ENCODE assay signal across 10 mouse cellular contexts in genomic region chr11:4276411-4276861, GRCm38 (mm10). TPM values are rescaled to one million over a fixed set of nuclear protein-coding genes. Genes with fewer than 3 reads are reported as not detected.
DNase-seq lines count a peak whose midpoint lies in the region; ATAC-seq and TF ChIP-seq lines count a peak whose summit lies in the region.
"Had no signal": no experiment of that assay in that cellular context is flagged by ENCODE, and none has a peak within 500 bp of the region (broad histone marks: within the 10 kb centered on the region; RNA-seq: fewer than 3 reads in every experiment).

No protein-coding gene starts in this region.

- H3K27ac ChIP-seq in kidney, embryonic 14.5 days (ENCODE audit: low read depth, low read length) = no peak overlapping the region
- no peak overlapping the region for H3K27ac ChIP-seq in kidney, adult 2 months (ENCODE audit: insufficient read depth, low read depth, low read length)
- peak overlapping the region; percentile 22; the same call in 1 of the 2 replicates for H3K27ac ChIP-seq in embryonic facial prominence, embryonic 15.5 days (replicated peaks)
- H3K27ac ChIP-seq in heart, embryonic 16.5 days (ENCODE audit: low read length) = no peak overlapping the region
- H3K27ac ChIP-seq: embryonic facial prominence, embryonic 12.5 days; liver, embryonic 15.5 days had no signal

- no peak overlapping the region for H3K4me2 ChIP-seq in kidney, embryonic 14.5 days (replicated peaks; ENCODE audit: low read depth, low read length)
- no peak overlapping the region for H3K4me2 ChIP-seq in embryonic facial prominence, embryonic 15.5 days (replicated peaks)
- no peak overlapping the region for H3K4me2 ChIP-seq in heart, embryonic 16.5 days (ENCODE audit: low read depth, low read length)
- H3K4me2 ChIP-seq: embryonic facial prominence, embryonic 12.5 days; liver, embryonic 15.5 days had no signal

- peak; percentile 20; the same call in 1 of the 2 replicates for ATAC-seq in kidney, embryonic 14.5 days (ENCODE audit: low FRiP score, low TSS enrichment)
- peak; percentile 74 for ATAC-seq in embryonic facial prominence, embryonic 15.5 days (ENCODE audit: insufficient number of reproducible peaks, low FRiP score, low TSS enrichment, low read depth)
- ATAC-seq in heart, embryonic 16.5 days (replicated peaks; ENCODE audit: extremely low read depth, insufficient read depth, low FRiP score) = peak; percentile 54
- ATAC-seq in inflammation-experienced regulatory T-cells, adult 6 months = no peak

- H3K9ac ChIP-seq in kidney, embryonic 14.5 days (ENCODE audit: low read depth, low read length) = no peak overlapping the region
- H3K9ac ChIP-seq in embryonic facial prominence, embryonic 15.5 days = no peak overlapping the region
- no peak overlapping the region for H3K9ac ChIP-seq in heart, embryonic 16.5 days (ENCODE audit: low read length)
- H3K9ac ChIP-seq: embryonic facial prominence, embryonic 12.5 days; liver, embryonic 15.5 days had no signal

- no peaks in the 10 kb centered on the region for H3K4me1 ChIP-seq in kidney, embryonic 14.5 days (ENCODE audit: control insufficient read depth, insufficient read depth, low read length)
- no peaks in the 10 kb centered on the region for H3K4me1 ChIP-seq in kidney, adult 2 months (ENCODE audit: control insufficient read depth, insufficient read depth, low read length)
- peaks cover 33% of the 10 kb centered on the region for H3K4me1 ChIP-seq in embryonic facial prominence, embryonic 15.5 days
- peaks cover 9% of the 10 kb centered on the region for H3K4me1 ChIP-seq in heart, embryonic 16.5 days (ENCODE audit: control insufficient read depth, insufficient read depth, low read length)
- H3K4me1 ChIP-seq: liver, embryonic 15.5 days had no signal

- TF ChIP-seq POLR2A in kidney, adult 2 months (IDR thresholded peaks at IDR 0.05; ENCODE audit: low read depth, low read length) = no peak

- H3K4me3 ChIP-seq in kidney, embryonic 14.5 days (ENCODE audit: low read length) = no peak overlapping the region
- no peak overlapping the region for H3K4me3 ChIP-seq in kidney, adult 2 months (ENCODE audit: insufficient read depth, low read depth, low read length)
- no peak overlapping the region for H3K4me3 ChIP-seq in embryonic facial prominence, embryonic 15.5 days (replicated peaks)
- no peak overlapping the region for H3K4me3 ChIP-seq in heart, embryonic 16.5 days (ENCODE audit: low read length)
- H3K4me3 ChIP-seq: embryonic facial prominence, embryonic 12.5 days; liver, embryonic 15.5 days had no signal

- no peaks in the 10 kb centered on the region for H3K27me3 ChIP-seq in kidney, embryonic 14.5 days (ENCODE audit: control insufficient read depth, insufficient read depth, low read length)
- H3K27me3 ChIP-seq in kidney, adult 2 months (replicated peaks; ENCODE audit: control insufficient read depth, insufficient read depth, low read length) = no peaks in the 10 kb centered on the region
- H3K27me3 ChIP-seq in embryonic facial prominence, embryonic 15.5 days = no peaks in the 10 kb centered on the region
- H3K27me3 ChIP-seq in heart, embryonic 16.5 days (ENCODE audit: control insufficient read depth, insufficient read depth, low read length) = no peaks in the 10 kb centered on the region
- H3K27me3 ChIP-seq: embryonic facial prominence, embryonic 12.5 days had no signal

- no peak for TF ChIP-seq CTCF in kidney, adult 2 months (conservative IDR thresholded peaks at IDR 0.05; ENCODE audit: insufficient read depth, insufficient read length, low read depth, low read length)

- H3K36me3 ChIP-seq in kidney, embryonic 14.5 days (ENCODE audit: control insufficient read depth, insufficient read depth, low read length) = no peaks in the 10 kb centered on the region
- no peaks in the 10 kb centered on the region for H3K36me3 ChIP-seq in kidney, adult 2 months (ENCODE audit: control insufficient read depth, insufficient read depth, low read length)
- H3K36me3 ChIP-seq in embryonic facial prominence, embryonic 15.5 days = no peaks in the 10 kb centered on the region
- H3K36me3 ChIP-seq in heart, embryonic 16.5 days (ENCODE audit: control insufficient read depth, insufficient read depth) = no peaks in the 10 kb centered on the region
- H3K36me3 ChIP-seq: embryonic facial prominence, embryonic 12.5 days; liver, embryonic 15.5 days had no signal

- 52% methylated on average over 11 of the region's 11 CpGs for WGBS in kidney, embryonic 14.5 days
- WGBS in kidney, adult 2 months = 58% methylated on average over 11 of the region's 11 CpGs
- WGBS in embryonic facial prominence, embryonic 15.5 days = 35% methylated on average over 11 of the region's 11 CpGs
- 31% methylated on average over 11 of the region's 11 CpGs for WGBS in heart, embryonic 16.5 days

- no peak for DNase-seq in kidney, adult 2 months
- peak; percentile 61 for DNase-seq in lung, postnatal 14 days
- no peak for DNase-seq in adrenal gland, postnatal 36 days

- no peaks in the 10 kb centered on the region for H3K9me3 ChIP-seq in kidney, embryonic 14.5 days (ENCODE audit: control insufficient read depth, low read length)
- H3K9me3 ChIP-seq in embryonic facial prominence, embryonic 15.5 days (replicated peaks) = no peaks in the 10 kb centered on the region
- H3K9me3 ChIP-seq in heart, embryonic 16.5 days (replicated peaks; ENCODE audit: control insufficient read depth, low read length) = no peaks in the 10 kb centered on the region
- H3K9me3 ChIP-seq: embryonic facial prominence, embryonic 12.5 days; liver, embryonic 15.5 days had no signal

RNA-seq across cellular contexts. Expression of gene Lif, which starts 19.1 kb away (rescaled TPM):
- not detected in 2 replicates for polyA plus RNA-seq in kidney, embryonic 14.5 days (2014; fragmentation: Nextera tagmentation; extraction: Ambion mirVana)
- polyA plus RNA-seq in kidney, adult 2 months (2012; rRNA removed) = 0.56 and 0.67 TPM in 2 replicates
- 0.32 and 0.67 TPM in 2 replicates for polyA plus RNA-seq in embryonic facial prominence, embryonic 15.5 days (2015; fragmentation: Nextera tagmentation; extraction: Ambion mirVana)
- 0.15 and 0.20 TPM in 2 replicates for polyA plus RNA-seq in heart, embryonic 16.5 days (2015; fragmentation: Nextera tagmentation; extraction: Ambion mirVana)
- polyA plus RNA-seq in inflammation-experienced regulatory T-cells, adult 6 months (2017; shearing (Covaris generic)) = 1 to 10 TPM; 1.9 to 2.6 (median 2.5) TPM
- total RNA-seq in adrenal gland, postnatal 36 days (2021) = under 1 TPM; 0.10 to 0.56 TPM
- polyA plus RNA-seq: liver, embryonic 15.5 days; neural tube, embryonic 11.5 days had no signal

RNA-seq across cellular contexts. Expression of gene Osm, which starts 40.2 kb away (rescaled TPM):
- not detected in 2 replicates for polyA plus RNA-seq in kidney, embryonic 14.5 days (2014; fragmentation: Nextera tagmentation; extraction: Ambion mirVana)
- 0.07 and 0.20 TPM in 2 replicates for polyA plus RNA-seq in kidney, adult 2 months (2012; rRNA removed)
- polyA plus RNA-seq in embryonic facial prominence, embryonic 15.5 days (2015; fragmentation: Nextera tagmentation; extraction: Ambion mirVana) = 0.20 and 0.21 TPM in 2 replicates
- 0.21 and 0.33 TPM in 2 replicates for polyA plus RNA-seq in heart, embryonic 16.5 days (2015; fragmentation: Nextera tagmentation; extraction: Ambion mirVana)
- 10 to 100 TPM; 11.2 to 23.6 (median 16.6) TPM for polyA plus RNA-seq in inflammation-experienced regulatory T-cells, adult 6 months (2017; shearing (Covaris generic))
- under 1 TPM in 1 of 2 experiments, not detected in 1; 0.26 TPM for total RNA-seq in adrenal gland, postnatal 36 days (2021)
- polyA plus RNA-seq: embryonic facial prominence, embryonic 12.5 days; neural tube, embryonic 11.5 days had no signal

RNA-seq across cellular contexts. Expression of gene Castor1, which starts 58.4 kb away (rescaled TPM):
- polyA plus RNA-seq in kidney, embryonic 14.5 days (2014; fragmentation: Nextera tagmentation; extraction: Ambion mirVana) = 2.7 and 5.3 TPM in 2 replicates
- 15.8 and 16.3 TPM in 2 replicates for polyA plus RNA-seq in kidney, adult 2 months (2012; rRNA removed)
- 13.1 and 14.0 TPM in 2 replicates for polyA plus RNA-seq in embryonic facial prominence, embryonic 15.5 days (2015; fragmentation: Nextera tagmentation; extraction: Ambion mirVana)
- 10.0 and 14.0 TPM in 2 replicates for polyA plus RNA-seq in heart, embryonic 16.5 days (2015; fragmentation: Nextera tagmentation; extraction: Ambion mirVana)
- 10 to 100 TPM; 25.7 to 42.0 (median 37.8) TPM for polyA plus RNA-seq in inflammation-experienced regulatory T-cells, adult 6 months (2017; shearing (Covaris generic))
- 1 to 10 TPM; 4.0 to 4.6 TPM for total RNA-seq in adrenal gland, postnatal 36 days (2021)
